Mouse (Mus musculus) lung, embryonic 14.5 days (tissue): Measurements from ENCODE around the gene Ip6k3. TPM values are rescaled to one million over a fixed set of nuclear protein-coding genes. Genes with fewer than 3 reads are reported as not detected.

Source experiments
- ATAC-seq: fragments of 200-750 bp; cut with Nextera tagmentation; 2 replicates; pipeline ENCODE4 v1.8.0; 2017; ENCODE audit warnings: mild to moderate bottlenecking, moderate TSS enrichment, moderate library complexity; ENCODE audit not compliant: insufficient read depth
- DNase-seq: peaks from one replicate; pipeline ENCODE4 v3.0.0-alpha.2; 2015
- H3K27ac ChIP-seq: fragments of 300-500 bp; sonication (generic); 2 replicates; pipeline ENCODE4 v1.5.1; 2014; ENCODE audit warnings: low read depth, mild to moderate bottlenecking, moderate library complexity
- H3K27me3 ChIP-seq: fragments of 300-500 bp; sonication (generic); 2 replicates; pipeline ENCODE4 v1.6.1; 2014; ENCODE audit warnings: low read length, control low read depth; ENCODE audit not compliant: insufficient read depth
- H3K36me3 ChIP-seq: fragments of 300-500 bp; sonication (generic); 2 replicates; pipeline ENCODE4 v1.6.1; 2014; ENCODE audit warnings: control low read depth; ENCODE audit not compliant: insufficient read depth
- H3K4me1 ChIP-seq: fragments of 300-500 bp; sonication (generic); 2 replicates; pipeline ENCODE4 v1.6.1; 2014; ENCODE audit warnings: antibody characterized with exemption, control low read depth; ENCODE audit not compliant: insufficient read depth
- H3K4me2 ChIP-seq: fragments of 300-500 bp; sonication (generic); 2 replicates; pipeline ENCODE4 v1.6.1; 2014; ENCODE audit warnings: mild to moderate bottlenecking
- H3K4me3 ChIP-seq: fragments of 300-500 bp; sonication (generic); 2 replicates; pipeline ENCODE4 v1.5.1; 2014; ENCODE audit warnings: low read depth, low read length
- H3K9ac ChIP-seq: fragments of 300-500 bp; sonication (generic); 2 replicates; pipeline ENCODE4 v1.6.1; 2014
- H3K9me3 ChIP-seq: fragments of 300-500 bp; sonication (generic); 2 replicates; pipeline ENCODE4 v1.6.1; 2016; ENCODE audit warnings: low read depth, low read length, control low read depth
- CTCF ChIP-seq: IDR thresholded peaks from 2 replicates; pipeline ENCODE4 v1.5.1; 2016; ENCODE audit warnings: antibody characterized with exemption, low read depth
- WGBS: fragments of 180-500 bp; shearing (Covaris S2); extraction: QIAGEN DNeasy Blood & Tissue Kit; methylation state at CpG from one replicate; pipeline ENCODE4 v1.1.7; 2014; 5-methylcytosine and 5-hydroxymethylcytosine counted together
- polyA plus RNA-seq: library from polyadenylated mRNA; unstranded; fragments of >200 nt; fragmentation: Nextera tagmentation; extraction: Ambion mirVana; gene quantifications from 2 replicates; pipeline ENCODE4 v1.2.1, GENCODE M21; 2014

Gene Ip6k3
- polyA plus RNA-seq, 1 experiment from 2014 or later = not detected

GRCm38 (mm10) chr17:27095690-27096089, 71.9 kb downstream of the Ip6k3 start:
- peak; percentile 63 for TF ChIP-seq CTCF

More at GRCm38 (mm10) chr17:27095690-27096089, 71.9 kb downstream of the Ip6k3 start:
- Histone ChIP-seq H3K4me2 (no peak overlapping the region), H3K36me3 (peaks cover 4% of the 10 kb centered on the region; the same call in 1 of the 2 replicates), H3K4me3 (no peak overlapping the region), H3K4me1 (no peaks in the 10 kb centered on the region), H3K27me3 (no peaks in the 10 kb centered on the region), H3K9me3 (no peaks in the 10 kb centered on the region), H3K27ac (no peak overlapping the region), H3K9ac (no peak overlapping the region)
- ATAC-seq = peak; percentile 41; the same call in 1 of the 2 replicates
- 29% methylated on average over 13 of the region's 13 CpGs for WGBS
- peak; percentile 65 for DNase-seq

Other genes starting within 250 kb of the Ip6k3 start
- 5.1 and 7.5 TPM in 2 replicates for gene Phf1, start 234.7 kb downstream of the Ip6k3 start, polyA plus RNA-seq
- gene Cuta, start 228.2 kb downstream of the Ip6k3 start, polyA plus RNA-seq = 163 TPM in 2 replicates
- 1.8 and 2.0 TPM in 2 replicates for gene Syngap1, start 226.5 kb downstream of the Ip6k3 start, polyA plus RNA-seq
- 13.3 TPM in 2 replicates for gene Zbtb9, start 194.6 kb downstream of the Ip6k3 start, polyA plus RNA-seq
- gene Bak1, start 138.8 kb downstream of the Ip6k3 start, polyA plus RNA-seq = 12.0 and 13.8 TPM in 2 replicates
- gene Itpr3, start 110.5 kb downstream of the Ip6k3 start, polyA plus RNA-seq = 5.1 and 5.8 TPM in 2 replicates
- gene Uqcc2, start 33.9 kb downstream of the Ip6k3 start, polyA plus RNA-seq = 309 and 315 TPM in 2 replicates
- gene Lemd2, start 36.7 kb upstream of the Ip6k3 start, polyA plus RNA-seq = 18.1 and 20.4 TPM in 2 replicates